Mouse (Mus musculus): ENCODE measurements around the gene Sept10.

Gene Sept10

DNA sequence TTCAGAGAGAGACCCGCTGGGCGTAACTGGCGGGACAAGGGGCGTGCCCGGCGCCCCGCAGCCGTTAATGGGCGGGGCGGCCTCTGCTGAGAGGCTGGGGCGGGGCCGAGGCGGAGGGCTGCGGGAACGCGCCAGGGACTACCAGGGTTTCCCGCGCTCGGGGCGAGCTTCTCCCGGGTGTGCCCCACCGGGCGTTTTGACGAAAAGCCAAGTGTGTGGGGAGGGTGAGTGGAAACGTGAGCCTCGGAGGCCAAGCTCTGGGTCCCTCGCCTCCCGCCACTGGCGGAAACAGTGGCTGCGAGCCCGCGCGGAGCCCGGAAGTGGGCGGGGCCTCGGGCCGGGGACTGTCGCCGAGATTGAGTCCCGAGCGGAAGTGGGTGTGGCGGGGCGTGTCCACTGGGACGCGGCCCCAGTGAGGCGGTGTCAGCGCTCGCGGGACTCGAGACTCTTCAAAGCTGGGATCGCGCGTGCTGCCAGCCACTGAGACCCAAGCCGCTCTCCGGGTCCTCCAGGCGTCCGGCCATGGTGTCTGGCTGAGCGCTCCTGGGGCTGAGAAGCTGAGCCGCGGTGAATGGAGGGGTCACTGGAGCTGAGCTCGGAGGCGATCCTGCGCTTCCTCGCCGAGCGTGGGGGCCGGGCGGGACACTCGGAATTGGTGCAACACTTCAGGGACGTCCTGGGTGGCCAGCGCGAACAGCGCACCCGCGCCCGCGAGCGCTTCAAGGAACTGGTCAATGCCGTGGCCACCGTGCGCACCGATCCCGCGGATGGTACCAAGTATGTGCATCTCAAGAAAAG lies at the start of gene Sept10, which contains the start of gene Sowahc:
TSS of gene Sept10 (minus strand) at position 375 of the 798 bp plus-strand sequence.
TSS of gene Sowahc (plus strand) at position 481 of the 798 bp plus-strand sequence.
- DNase-seq (ENCODE audit: low read depth, low spot score), result peak; percentile 92

DNA sequence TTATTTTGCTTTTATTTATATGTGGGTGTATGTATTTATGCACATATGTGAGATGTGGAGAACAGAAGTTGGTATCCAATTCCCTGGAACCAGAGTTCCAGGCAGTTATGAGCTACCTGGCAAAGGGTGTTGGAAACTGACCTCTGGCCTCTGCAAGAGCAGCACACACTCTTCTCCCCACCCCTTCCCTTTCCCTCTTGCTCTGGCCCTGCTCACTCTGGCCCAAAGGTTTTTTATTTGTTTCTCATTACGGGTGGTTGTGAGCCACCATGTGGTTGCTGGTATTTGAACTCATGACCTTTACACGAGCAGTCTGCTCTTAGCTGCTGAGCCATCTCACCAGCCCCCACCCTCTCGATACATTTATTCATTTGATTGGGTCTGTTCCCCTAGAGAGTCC lies 47.1 kb upstream of the Sept10 start:
- no peak for DNase-seq (ENCODE audit: low read depth, low spot score)

DNA sequence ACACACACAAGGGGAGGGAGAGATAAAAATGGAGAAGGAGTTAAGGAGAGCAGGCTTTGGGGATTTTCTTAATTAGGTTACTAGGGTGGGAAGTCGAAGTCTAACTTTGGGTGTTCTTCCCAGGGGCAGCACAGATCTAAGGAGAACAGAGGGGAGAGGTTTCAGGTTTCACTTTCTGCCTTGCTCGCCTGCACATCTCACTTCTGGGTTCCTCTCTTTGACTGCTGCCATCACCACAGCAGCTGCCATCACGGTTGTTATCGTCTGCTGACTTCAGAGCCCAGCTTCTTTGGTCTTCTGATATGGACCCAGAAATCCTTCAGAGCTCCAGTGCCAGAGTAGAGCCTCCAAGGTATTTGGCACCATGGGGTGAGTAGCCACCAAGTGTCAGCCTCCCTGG lies 46.5 kb upstream of the Sept10 start:
- DNase-seq (ENCODE audit: low read depth, low spot score), result no peak

- DNase-seq (ENCODE audit: low read depth, low spot score), result peak; percentile 27
These were observed 45.6 kb upstream of the Sept10 start for GRCm38 (mm10) chr10:59267275-59267674.

- DNase-seq (ENCODE audit: low read depth, low spot score), result no peak
These were observed 44.5 kb upstream of the Sept10 start for GRCm38 (mm10) chr10:59266097-59266496.

GRCm38 (mm10) chr10:59265674-59266073 lies 44.0 kb upstream of the Sept10 start:
- no peak for DNase-seq (ENCODE audit: low read depth, low spot score)

GRCm38 (mm10) chr10:59265067-59265466 lies 43.4 kb upstream of the Sept10 start:
- no peak for DNase-seq (ENCODE audit: low read depth, low spot score)

- DNase-seq (ENCODE audit: low read depth, low spot score), result no peak
These were observed 41.3 kb upstream of the Sept10 start for GRCm38 (mm10) chr10:59262979-59263378.

DNA sequence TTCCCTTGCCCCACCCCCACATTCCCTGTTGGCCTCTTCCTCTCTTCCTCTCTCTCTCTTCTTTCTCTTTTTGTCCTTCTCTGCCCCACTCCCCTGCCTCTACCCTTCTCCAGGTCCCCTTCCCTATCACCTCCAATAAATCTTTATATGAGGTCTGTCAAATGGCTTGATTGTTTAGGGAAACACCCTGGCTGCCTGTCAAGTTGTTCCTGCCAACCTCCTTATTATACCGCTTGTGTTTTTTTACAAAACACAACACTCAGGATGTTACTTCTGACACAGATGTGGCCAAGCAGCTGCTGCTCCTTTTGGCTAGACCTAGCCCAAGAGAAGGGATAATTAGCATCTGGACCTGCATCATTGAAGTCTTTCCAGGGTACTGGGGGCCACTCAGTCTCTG lies 40.4 kb upstream of the Sept10 start:
- no peak for DNase-seq (ENCODE audit: low read depth, low spot score)

DNA sequence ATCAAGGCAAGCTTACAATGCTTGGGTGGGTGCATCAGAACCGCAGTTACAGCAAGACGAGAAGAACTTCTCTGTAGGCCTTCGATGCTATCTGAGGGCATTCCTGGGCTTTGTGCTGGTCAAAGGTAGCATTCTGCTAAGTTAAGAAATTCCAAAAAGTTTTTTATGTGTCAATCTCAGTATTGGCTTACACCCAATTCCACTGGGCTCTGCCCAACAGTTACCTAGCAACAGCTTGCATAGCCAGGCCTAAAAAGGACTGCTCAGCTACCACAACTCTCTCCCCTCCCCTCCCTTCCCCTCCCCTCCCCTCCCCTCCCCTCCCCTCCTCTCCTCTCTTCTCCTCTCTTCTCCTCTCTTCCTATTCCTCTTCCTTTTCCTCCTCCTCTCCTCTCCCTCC lies 40.0 kb upstream of the Sept10 start:
- no peak for DNase-seq (ENCODE audit: low read depth, low spot score)

GRCm38 (mm10) chr10:59259572-59259971 lies 37.9 kb upstream of the Sept10 start:
- DNase-seq (ENCODE audit: low read depth, low spot score), result peak; percentile 40

GRCm38 (mm10) chr10:59256533-59256932 lies 34.9 kb upstream of the Sept10 start:
- no peak for DNase-seq (ENCODE audit: low read depth, low spot score)

DNA sequence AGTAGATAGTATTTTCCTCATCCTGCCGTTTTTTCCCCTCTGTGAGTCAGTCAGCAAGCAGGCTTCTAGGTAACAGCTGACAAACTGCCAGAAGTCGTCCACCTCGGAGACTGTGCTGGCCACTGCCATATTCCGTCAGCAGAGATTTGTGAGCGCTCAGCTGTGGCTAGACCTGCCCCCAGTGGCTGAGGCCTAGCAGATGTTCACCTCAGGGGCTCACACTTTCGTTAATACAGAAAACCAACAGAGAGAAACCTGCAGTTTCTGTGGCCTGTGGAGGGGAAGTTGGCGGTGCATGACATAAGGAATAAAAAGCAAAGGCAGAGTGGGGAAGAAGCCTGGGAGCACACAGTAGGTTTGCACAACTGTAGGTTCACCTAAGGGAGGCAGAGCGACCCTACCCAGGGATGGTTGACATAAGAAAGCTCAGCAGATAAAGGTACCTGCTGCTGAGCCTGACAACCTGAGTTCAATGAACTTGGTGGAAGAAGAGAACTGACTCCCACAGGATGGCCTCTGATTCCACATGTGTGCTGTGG lies 32.0 kb upstream of the Sept10 start:
- no peak for DNase-seq (ENCODE audit: low read depth, low spot score)

DNA sequence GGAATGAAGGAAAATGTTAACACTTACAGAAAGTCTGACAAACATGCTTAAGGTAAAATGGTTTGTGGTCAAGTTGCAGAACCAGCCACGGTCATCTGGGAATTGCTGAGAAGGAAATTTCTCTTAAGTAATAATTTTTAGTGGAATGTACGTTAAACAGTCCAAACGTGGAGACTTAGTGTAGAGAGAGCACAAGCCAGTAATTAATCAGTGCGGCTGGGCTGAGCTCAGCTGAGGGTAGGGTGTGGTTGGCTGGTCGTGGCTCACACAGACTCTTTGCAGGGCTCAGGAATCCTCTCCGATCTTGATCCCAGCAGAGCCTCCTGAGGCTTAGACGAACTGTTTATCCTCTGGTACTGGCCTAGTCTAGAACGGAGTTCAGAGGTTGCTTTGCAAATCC lies 30.7 kb upstream of the Sept10 start:
- DNase-seq (ENCODE audit: low read depth, low spot score), result no peak

- no peak for DNase-seq (ENCODE audit: low read depth, low spot score)
These were observed 30.3 kb upstream of the Sept10 start for GRCm38 (mm10) chr10:59251980-59252379.

GRCm38 (mm10) chr10:59250679-59251078 lies 29.0 kb upstream of the Sept10 start:
- no peak for DNase-seq (ENCODE audit: low read depth, low spot score)

DNA sequence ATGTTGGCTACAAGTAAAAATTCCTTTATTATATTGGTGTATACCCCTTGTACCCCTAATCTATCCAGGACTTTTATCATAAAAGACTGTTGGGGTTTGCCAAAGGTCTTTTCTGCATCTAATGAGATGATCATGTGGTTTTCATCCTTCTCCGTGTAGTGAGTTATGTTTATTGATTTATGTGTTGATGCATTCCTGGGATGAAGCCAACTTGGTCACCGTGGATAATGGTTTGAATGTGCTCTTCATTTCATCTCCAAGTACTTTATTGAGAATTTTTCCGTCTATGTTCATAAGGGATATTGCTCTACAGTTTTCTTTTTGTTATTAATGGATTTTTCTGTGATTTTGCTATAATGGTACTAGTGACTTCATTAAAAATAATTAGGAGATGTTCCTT lies 27.9 kb upstream of the Sept10 start:
- no peak for DNase-seq (ENCODE audit: low read depth, low spot score)

DNA sequence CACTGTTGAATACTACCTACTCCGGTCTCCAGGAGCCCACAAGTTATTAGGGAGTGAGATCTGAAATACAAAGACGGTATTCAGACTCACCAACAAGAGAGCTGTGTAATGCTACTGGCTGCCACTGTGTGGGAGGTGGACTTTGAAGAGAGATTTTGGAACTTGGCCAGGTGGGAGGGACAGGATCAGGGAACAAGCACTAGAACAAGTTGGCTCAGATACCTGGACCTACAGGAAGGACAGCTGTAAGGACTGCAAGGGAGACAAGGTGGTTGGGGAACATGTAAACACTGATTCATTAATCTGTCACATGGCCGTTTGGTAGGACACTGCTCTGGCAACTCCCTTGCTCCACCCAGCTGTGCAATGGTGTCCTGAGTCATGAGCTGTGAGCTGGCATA lies 19.5 kb upstream of the Sept10 start:
- no peak for DNase-seq (ENCODE audit: low read depth, low spot score)

DNA sequence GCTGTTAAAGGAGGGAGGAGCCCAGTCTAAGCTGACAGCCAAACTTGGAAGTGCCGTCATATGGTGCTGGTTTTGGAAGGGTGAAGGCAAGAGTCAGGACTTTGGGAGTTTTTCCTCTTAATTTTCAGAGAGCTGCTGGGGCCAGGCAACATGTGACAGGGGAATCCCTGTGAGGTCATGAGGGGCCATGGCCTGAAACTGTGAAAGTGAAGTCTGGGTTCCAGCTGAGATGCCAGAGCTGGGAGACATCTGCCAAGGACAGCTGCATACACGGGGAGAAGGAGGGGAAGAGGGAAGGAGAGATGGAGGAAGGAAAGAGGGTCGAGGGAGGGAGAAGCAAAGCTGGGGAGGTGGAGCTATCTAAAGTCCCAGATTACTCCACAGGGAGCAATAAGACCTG lies 16.1 kb upstream of the Sept10 start:
- no peak for DNase-seq (ENCODE audit: low read depth, low spot score)

GRCm38 (mm10) chr10:59236486-59236885 lies 14.8 kb upstream of the Sept10 start:
- DNase-seq (ENCODE audit: low read depth, low spot score), result no peak

DNA sequence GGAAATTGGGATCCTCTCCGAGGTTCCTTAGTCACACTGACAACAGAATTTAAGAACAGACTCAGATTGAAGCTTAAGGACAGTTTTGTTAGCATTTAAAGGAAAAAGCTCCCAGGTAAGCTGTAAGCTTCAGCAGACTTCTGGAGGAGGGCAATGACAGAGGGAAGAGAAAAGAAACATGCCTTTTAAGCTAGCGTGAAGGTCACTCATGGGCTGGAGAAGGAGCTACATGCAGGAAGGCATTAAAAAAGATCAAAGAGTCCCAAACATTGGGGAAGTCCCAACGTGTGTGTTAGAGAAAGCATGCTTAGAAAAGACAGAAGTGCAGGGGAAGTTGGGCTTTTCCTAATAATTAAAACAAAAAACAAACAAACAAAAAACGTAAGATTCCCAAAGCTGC lies 14.2 kb upstream of the Sept10 start:
- no peak for DNase-seq (ENCODE audit: low read depth, low spot score)

DNA sequence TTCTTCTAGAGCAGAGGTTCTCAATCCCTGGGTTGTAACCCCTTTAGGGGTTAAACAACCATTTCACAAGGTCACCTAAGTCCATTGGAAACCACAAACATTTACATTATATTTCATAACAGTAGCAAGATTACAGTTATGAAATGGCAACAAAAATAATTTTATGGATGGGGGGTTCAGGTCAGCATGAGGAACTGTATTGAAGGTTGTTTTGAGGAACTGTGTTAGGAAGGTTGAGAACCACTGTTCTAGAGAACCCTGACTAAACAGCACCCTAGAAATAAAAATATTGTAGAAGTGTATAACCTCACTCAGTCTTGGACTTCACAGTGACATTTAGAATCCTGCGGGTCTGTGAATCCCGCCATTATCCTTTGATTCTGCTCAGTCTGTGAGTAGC lies 13.6 kb upstream of the Sept10 start:
- DNase-seq (ENCODE audit: low read depth, low spot score), result no peak

- DNase-seq (ENCODE audit: low read depth, low spot score), result no peak
These were observed 7.7 kb upstream of the Sept10 start for GRCm38 (mm10) chr10:59229205-59229820.

Measured in forelimb bud, embryonic 11.5 days (tissue).